Mouse (Mus musculus): ENCODE measurements around the gene Cd40.

The Cd40 gene

GRCm38 (mm10) chr2:165056377-165057085, 1.1 kb downstream of the Cd40 start:
- no peak for DNase-seq (ENCODE audit: low spot score in 2 of 2)

GRCm38 (mm10) chr2:165059961-165060360, 4.5 kb downstream of the Cd40 start:
- no peak for DNase-seq (ENCODE audit: low spot score in 2 of 2)

GRCm38 (mm10) chr2:165061638-165062433, 6.4 kb downstream of the Cd40 start:
- no peak for DNase-seq (ENCODE audit: low spot score in 2 of 2)

GRCm38 (mm10) chr2:165064489-165064888, 9.1 kb downstream of the Cd40 start:
- peak in 1 of 2 experiments; percentile 37 for DNase-seq (ENCODE audit: low spot score in 2 of 2)

- no peak for DNase-seq (ENCODE audit: low spot score in 2 of 2)
These were observed 13.4 kb downstream of the Cd40 start for GRCm38 (mm10) chr2:165068806-165069205.

DNA sequence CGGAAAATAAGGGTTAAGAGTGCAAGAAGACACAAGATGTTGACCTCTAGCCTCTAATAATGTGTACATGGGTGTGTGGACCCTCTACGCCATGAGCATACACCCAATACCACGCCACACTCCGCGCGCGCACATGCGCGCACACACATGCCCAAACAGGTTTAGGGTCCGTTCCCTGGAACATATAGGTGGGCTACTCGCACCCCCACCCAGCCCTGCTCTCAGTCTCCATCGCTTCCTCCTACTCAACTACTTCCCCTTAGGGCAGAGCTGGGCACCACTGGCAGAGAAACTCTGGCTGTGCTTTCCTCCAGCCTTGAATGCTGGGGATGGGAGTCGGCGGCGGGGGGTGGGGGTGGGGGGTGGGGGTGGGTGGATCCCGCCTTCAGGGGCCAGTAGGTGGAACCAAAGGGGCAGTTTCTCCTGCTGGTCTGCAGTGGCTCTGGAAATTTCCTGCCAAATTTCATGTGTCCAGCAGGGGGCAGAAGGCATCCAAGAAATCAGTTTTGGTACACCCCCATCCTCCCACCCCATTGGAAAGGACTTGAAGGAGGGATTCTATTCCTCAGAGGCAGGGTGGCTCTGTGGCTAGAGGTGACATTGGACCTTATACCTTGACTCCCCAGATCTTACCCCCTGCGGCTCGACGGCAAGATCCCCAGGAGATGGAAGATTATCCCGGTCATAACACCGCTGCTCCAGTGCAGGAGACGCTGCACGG, 14.8 kb downstream of the Cd40 start:
- DNase-seq (ENCODE audit: low spot score in 2 of 2), result peak; percentile 53 to 65

DNA sequence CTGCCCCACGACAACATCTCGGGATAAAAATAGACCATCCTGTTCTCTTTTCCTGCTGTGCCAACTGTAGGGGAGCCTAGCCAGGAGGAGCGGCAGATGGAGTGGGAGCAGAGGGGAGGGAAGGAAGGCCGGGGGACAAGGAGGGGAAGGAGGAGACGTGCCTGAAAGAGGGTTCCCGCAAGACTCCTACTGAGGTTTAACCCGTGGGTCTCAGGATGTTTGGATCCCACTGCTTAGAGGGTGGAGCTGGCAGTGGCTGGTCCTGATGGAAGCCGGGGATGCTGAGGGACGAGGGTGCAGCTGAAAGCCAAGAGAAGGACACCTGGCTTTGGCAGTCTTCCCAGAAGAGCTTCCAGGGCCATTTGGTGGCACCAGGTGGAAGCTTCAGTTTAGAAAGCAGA, 18.0 kb downstream of the Cd40 start:
- DNase-seq (ENCODE audit: low spot score in 2 of 2), result no peak

DNA sequence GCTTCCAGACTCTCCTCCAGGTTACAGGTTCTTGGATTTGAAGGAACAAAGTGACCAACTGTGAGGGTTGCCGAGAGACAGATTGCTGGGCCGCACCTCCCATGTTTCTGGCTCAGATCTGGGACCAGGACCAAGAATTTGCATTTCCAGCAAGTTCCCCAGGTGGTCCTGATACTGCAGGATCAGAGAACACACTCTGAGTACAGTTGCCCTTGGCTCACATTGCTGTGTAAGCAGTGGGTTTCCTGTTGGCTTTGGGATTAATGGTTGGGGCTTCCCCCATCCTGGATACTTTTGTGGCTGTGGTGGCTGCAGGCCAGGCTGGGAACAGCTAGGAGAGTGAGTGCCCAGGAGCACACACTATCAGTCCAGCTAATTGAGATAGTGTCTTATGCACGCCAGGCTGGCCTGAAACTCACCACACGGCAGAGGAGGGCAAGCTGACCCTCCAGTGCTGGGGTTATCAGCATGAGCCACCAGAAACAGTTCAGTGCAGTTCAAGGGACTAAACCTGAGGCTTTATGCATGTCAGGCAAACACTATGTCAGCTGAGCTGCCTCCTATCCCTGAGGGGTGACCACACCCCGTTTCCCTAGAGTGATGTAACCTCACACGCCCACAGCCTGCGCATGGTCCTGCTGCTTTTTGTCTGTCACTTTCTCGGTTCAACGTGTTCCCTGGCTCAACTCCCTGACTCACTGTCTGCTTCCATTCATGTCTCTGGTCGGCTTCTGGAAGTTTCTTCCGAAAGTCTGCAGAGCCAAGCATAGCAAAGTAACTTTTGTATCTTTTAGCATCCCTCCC, 18.9 kb downstream of the Cd40 start:
- DNase-seq (ENCODE audit: low spot score in 2 of 2), result no peak

- DNase-seq (ENCODE audit: low spot score in 2 of 2), result peak; percentile 84 to 88
These were observed 19.5 kb downstream of the Cd40 start for GRCm38 (mm10) chr2:165074937-165075336.

- no peak for DNase-seq (ENCODE audit: low spot score in 2 of 2)
These were observed 21.6 kb downstream of the Cd40 start for GRCm38 (mm10) chr2:165077055-165077454.

DNA sequence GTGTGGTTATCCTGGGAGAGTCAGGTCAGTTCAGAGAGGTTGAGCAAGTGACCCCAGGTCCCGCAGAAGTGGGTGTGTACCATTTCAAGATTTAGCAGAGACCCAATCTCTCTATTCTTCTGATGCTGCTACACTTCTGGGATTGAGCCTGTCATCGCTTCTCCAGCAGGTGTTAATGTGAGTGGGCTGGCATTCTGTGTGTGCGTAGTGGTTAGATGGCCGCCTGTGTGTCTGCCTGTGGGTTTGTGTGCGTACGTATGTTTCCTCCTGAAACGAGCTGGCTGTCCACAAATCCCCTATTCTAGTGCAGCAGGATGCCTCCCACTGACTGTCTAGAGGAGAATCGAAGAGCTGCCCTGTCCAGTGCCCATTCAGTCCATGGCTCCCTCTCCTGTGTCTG, 22.6 kb downstream of the Cd40 start:
- no peak for DNase-seq (ENCODE audit: low spot score in 2 of 2)

DNA sequence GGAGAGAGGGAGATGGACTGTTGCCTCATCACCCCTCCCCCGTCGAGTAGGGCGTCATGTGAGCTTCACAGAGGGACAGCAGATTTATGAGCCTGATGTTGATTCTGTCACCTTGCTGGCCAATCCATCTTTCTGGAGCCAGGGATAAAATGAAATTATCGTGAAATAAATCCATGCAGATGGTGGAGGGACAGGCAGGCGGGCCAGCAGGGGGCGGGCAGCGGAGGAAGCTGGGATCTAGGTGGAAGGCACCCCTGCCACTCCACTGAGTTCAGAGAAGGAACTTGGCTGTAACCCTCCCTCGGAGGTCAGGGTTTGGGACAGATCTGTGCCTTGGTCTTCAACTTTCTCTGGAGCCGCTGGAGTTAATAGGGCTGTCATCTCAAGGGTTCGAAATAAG, 23.2 kb downstream of the Cd40 start:
- DNase-seq (ENCODE audit: low spot score in 2 of 2), result no peak

DNA sequence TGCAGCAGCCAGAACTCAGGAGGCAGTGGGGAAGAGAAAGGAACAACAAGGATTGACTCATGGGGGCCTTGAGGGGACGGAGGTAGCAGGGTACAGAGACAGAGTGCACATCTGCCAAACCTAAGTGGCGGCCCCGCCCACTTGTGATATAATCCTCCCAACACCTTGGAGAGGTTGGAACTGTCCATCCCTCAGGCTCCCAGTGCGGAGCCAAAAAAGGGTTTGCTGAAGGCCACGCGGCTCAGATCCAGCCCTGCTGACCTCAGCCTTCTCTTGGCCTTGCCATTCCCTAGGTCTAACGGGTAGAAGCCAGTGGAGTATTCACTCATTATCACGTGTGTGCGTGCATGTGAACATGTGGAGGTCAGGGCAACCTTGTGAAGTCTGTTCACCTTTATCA, 25.2 kb downstream of the Cd40 start:
- DNase-seq (ENCODE audit: low spot score in 2 of 2), result no peak

DNA sequence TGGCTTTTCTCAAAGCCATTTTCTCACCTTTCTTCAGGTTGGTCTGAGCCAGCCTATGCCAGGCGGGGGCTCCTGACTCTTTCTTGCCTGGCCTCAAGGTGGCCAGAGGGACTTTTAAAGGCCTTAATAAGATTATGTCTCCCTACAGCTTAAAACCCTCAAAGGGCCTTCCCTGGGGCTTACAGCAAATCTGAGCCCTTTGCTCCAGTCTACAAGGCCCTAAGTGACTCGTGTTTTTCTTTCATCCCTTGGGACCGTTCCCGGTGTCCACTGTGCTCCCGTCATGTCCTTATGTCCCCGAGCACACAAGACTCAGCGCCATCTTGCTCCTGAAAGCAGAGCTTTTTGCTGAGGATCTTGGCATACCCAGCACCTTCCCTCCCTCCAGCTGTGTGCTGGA, 25.8 kb downstream of the Cd40 start:
- DNase-seq (ENCODE audit: low spot score in 2 of 2), result no peak

GRCm38 (mm10) chr2:165086634-165087033, 31.2 kb downstream of the Cd40 start:
- DNase-seq (ENCODE audit: low spot score in 2 of 2), result no peak

DNA sequence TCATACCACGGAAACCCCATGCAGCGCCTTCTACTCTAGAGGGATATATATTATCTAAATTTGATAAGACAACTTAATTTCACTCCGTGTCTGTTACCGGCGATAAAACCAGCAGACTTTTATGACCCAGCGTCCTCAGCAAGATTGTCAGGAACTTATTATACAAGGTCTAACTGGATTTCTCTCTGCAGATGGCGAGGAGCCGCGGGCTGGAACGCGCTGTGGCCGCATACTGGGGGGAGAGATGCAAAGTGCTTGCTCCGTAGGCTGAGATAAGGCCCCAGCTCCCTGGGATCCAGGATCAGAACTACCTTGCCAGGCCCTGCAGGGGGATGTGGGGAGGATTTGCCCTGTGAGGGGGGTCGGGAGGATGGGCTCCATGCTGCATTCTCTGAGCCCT, 34.0 kb downstream of the Cd40 start:
- no peak for DNase-seq (ENCODE audit: low spot score in 2 of 2)

DNA sequence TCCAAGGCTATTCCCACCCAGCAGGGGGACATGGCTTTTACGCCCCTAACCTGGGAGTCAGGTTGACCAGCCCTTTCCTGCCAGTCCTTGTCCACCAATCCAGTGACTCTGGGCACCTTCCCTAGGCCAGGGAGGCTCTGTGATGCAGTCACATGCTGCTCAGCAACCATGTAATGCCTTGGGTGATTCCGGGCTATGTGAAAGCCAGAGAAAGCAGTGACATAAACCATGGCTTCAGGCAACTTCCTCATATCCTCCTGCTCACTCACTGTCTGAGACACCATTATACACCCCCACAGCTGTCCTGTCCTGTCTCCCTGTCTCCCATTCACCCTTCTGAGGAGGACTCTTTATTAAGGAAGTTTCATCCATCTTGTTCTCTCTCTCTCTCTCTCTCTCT, 35.2 kb downstream of the Cd40 start, which contains the start of gene 1700025C18Rik:
Gene 1700025C18Rik, minus strand, starts transcription at position 101 of the 400 bp plus-strand sequence.
- DNase-seq (ENCODE audit: low spot score in 2 of 2), result no peak

- DNase-seq (ENCODE audit: low spot score in 2 of 2), result no peak
These were observed 36.1 kb downstream of the Cd40 start for GRCm38 (mm10) chr2:165091433-165091965.

DNA sequence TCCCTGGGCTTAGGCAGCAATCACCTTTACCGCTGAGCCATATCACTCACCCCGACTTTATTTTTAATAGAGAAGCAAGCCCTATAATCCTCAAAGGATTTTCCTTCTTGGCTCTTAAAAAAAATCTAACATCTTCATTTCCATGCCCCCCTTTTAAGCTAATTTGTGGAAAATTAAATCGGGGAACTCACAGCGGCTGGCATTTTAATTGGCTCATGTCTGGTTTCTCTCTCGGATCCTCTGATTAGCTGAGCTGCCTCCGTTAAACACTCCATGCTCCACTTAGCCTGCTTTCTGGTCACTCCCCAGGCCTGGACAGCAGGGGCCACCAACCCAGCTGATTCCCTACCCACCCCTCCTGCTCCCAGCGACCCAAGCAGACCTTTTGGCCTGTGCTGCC, 37.0 kb downstream of the Cd40 start:
- no peak for DNase-seq (ENCODE audit: low spot score in 2 of 2)

GRCm38 (mm10) chr2:165096367-165096766, 40.9 kb downstream of the Cd40 start:
- no peak for DNase-seq (ENCODE audit: low spot score in 2 of 2)

- DNase-seq (ENCODE audit: low spot score in 2 of 2), result no peak
These were observed 43.4 kb downstream of the Cd40 start for GRCm38 (mm10) chr2:165098861-165099260.

Data from frontal cortex, postnatal 25 days (tissue).